Mouse (Mus musculus) gonadal fat pad, adult 2 months (tissue): ENCODE measurements around the gene Itgbl1. TPM values are rescaled to one million over a fixed set of nuclear protein-coding genes. Genes with fewer than 3 reads are reported as not detected.
A peak's percentile ranks its signal among the peaks of the same experiment; 100 is the strongest.

ENCODE experiments used
- DNase-seq: peaks from one replicate; pipeline ENCODE4 v3.0.0-alpha.2; 2012; ENCODE audit warnings: low read depth
- polyA plus RNA-seq: library from polyadenylated mRNA; depleted of rRNA; stranded (reverse); fragments of >200 nt; gene quantifications from 2 replicates; pipeline ENCODE4 v1.2.3, GENCODE M21; 2012; rRNA removed

Itgbl1 gene
- polyA plus RNA-seq, 1 experiment: 9.5 TPM

GRCm38 (mm10) chr14:123967996-123968395, 308.2 kb downstream of the Itgbl1 start:
- peak; percentile 34 for DNase-seq

GRCm38 (mm10) chr14:123990591-123991195, 330.9 kb downstream of the Itgbl1 start:
- DNase-seq: no peak

Other genes starting within 250 kb of the Itgbl1 start
- gene Nalcn, start 32.8 kb upstream of the Itgbl1 start, polyA plus RNA-seq: 1.4 and 2.0 TPM in 2 replicates